Mouse (Mus musculus) large intestine, adult 2 months (tissue): ENCODE measurements around the gene Gm10382. TPM values are rescaled to one million over a fixed set of nuclear protein-coding genes. Genes with fewer than 3 reads are reported as not detected.
"Not testable (repeated sequence)": the region's sequence is repeated elsewhere in the genome, so short reads cannot be mapped to it uniquely, and the experiment has no call there.

Source experiments
- DNase-seq: peaks from one replicate; pipeline ENCODE4 v3.0.0-alpha.2; 2012; ENCODE audit warnings: low read depth, low spot score
- WGBS: fragments of 180-500 bp; shearing (Covaris S2); methylation state at CpG from one replicate; pipeline ENCODE4 v1.1.7; 2018; 5-methylcytosine and 5-hydroxymethylcytosine counted together
- polyA plus RNA-seq: library from polyadenylated mRNA; depleted of rRNA; stranded (reverse); fragments of >200 nt; gene quantifications from 2 replicates; pipeline ENCODE4 v1.2.3, GENCODE M21; 2012

Gm10382 gene
- polyA plus RNA-seq, 1 experiment: not detected

- WGBS: 5% methylated on average over 5 of the region's 5 CpGs
- no peak for DNase-seq
Measured at GRCm38 (mm10) chr5:125391609-125392008, 2.5 kb downstream of the Gm10382 start.

GRCm38 (mm10) chr5:125392176-125392575, 3.1 kb downstream of the Gm10382 start:
- DNase-seq: not testable (repeated sequence)
- WGBS: 82% methylated on average over 4 of the region's 4 CpGs

GRCm38 (mm10) chr5:125392618-125392976, 3.5 kb downstream of the Gm10382 start:
- WGBS: 0% methylated on average over 1 of the region's 1 CpGs
- no peak for DNase-seq

GRCm38 (mm10) chr5:125392977-125393621, 4.0 kb downstream of the Gm10382 start:
- peak; percentile 98 for DNase-seq
- under 1% methylated on average over 20 of the region's 20 CpGs for WGBS

- 1% methylated on average over 24 of the region's 25 CpGs for WGBS
- peak; percentile 91 for DNase-seq
Measured at GRCm38 (mm10) chr5:125393622-125394603, 4.8 kb downstream of the Gm10382 start.

GRCm38 (mm10) chr5:125395008-125395407, 5.9 kb downstream of the Gm10382 start:
- DNase-seq: no peak
- whole genome bisulfite sequencing: 21% methylated on average over 3 of the region's 3 CpGs

GRCm38 (mm10) chr5:125400903-125401302, 11.8 kb downstream of the Gm10382 start:
- no peak for DNase-seq
- WGBS: 56% methylated on average over 7 of the region's 7 CpGs

- WGBS: 81% methylated on average over 10 of the region's 10 CpGs
Measured at GRCm38 (mm10) chr5:125402476-125402875, 13.4 kb downstream of the Gm10382 start.

GRCm38 (mm10) chr5:125402991-125403390, 13.9 kb downstream of the Gm10382 start:
- 86% methylated on average over 6 of the region's 6 CpGs for WGBS
- no peak for DNase-seq

More at GRCm38 (mm10) chr5:125402476-125402875, 13.4 kb downstream of the Gm10382 start:
- DNase-seq: no peak

- WGBS: 23% methylated on average over 31 of the region's 31 CpGs
- DNase-seq: no peak
Measured at GRCm38 (mm10) chr5:125403481-125404465, 14.7 kb downstream of the Gm10382 start.

GRCm38 (mm10) chr5:125404536-125404902, 15.4 kb downstream of the Gm10382 start:
- 3% methylated on average over 7 of the region's 7 CpGs for WGBS
- no peak for DNase-seq

- DNase-seq: no peak
- WGBS: under 1% methylated on average over 28 of the region's 28 CpGs
Measured at GRCm38 (mm10) chr5:125404903-125405545, 15.9 kb downstream of the Gm10382 start.

- WGBS: under 1% methylated on average over 31 of the region's 31 CpGs
- peak; percentile 82 for DNase-seq
Measured at GRCm38 (mm10) chr5:125405546-125406248, 16.6 kb downstream of the Gm10382 start.

- no peak for DNase-seq
- 5% methylated on average over 20 of the region's 20 CpGs for WGBS
Measured at GRCm38 (mm10) chr5:125406322-125407016, 17.3 kb downstream of the Gm10382 start.

GRCm38 (mm10) chr5:125407020-125407830, 18.1 kb downstream of the Gm10382 start:
- 60% methylated on average over 13 of the region's 13 CpGs for WGBS
- no peak for DNase-seq

GRCm38 (mm10) chr5:125407910-125408575, 18.9 kb downstream of the Gm10382 start:
- 81% methylated on average over 14 of the region's 14 CpGs for WGBS
- no peak for DNase-seq

GRCm38 (mm10) chr5:125408842-125409241, 19.7 kb downstream of the Gm10382 start:
- WGBS: 6% methylated on average over 13 of the region's 13 CpGs

More at GRCm38 (mm10) chr5:125408842-125409241, 19.7 kb downstream of the Gm10382 start:
- DNase-seq: no peak
